Mouse (Mus musculus): ENCODE results near the gene C130032M10Rik.

DNA sequence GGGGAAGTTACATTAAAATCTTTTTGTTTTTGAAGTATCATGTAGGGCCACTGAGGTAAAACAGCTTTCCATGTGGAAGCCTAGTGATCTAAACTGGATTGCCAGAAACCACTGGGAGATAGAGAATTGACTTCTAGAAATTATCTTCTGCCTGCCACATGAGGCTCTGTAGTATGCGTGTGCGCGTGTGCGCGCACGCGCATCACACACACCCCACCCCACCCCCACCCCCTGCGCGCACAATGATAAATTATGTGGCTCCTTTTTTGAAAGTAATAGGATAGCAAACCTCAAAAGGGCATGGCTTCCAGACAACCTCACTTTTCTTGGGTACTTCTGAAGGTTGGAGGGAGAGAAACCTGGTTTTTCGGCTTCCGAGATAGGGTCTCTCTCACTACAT lies 13.6 kb upstream of the C130032M10Rik start:
- TF ChIP-seq CTCF (IDR thresholded peaks at IDR 0.05; ENCODE audit: low read depth) (no peak), EP300 (IDR thresholded peaks at IDR 0.05; ENCODE audit: low read depth) (no peak)

Measured in heart, postnatal 0 days (tissue).